Mouse (Mus musculus) liver, adult 2 months (tissue): Measurements from ENCODE around the gene Spem1. TPM values are rescaled to one million over a fixed set of nuclear protein-coding genes. Genes with fewer than 3 reads are reported as not detected.
A peak's percentile ranks its signal among the peaks of the same experiment; 100 is the strongest.

ENCODE experiments used
- DNase-seq: peaks from one replicate; pipeline ENCODE4 v3.0.0-alpha.2; 2011; ENCODE audit warnings: low read depth, low spot score; ENCODE audit errors: extremely low read depth
- H3K27ac ChIP-seq: fragments of 200-500 bp; replicated peaks from 2 replicates; pipeline ENCODE4 v1.5.1; 2012; ENCODE audit warnings: low read depth, mild to moderate bottlenecking, control low read depth, inconsistent platforms, low read length; ENCODE audit not compliant: insufficient read depth
- H3K27me3 ChIP-seq: fragments of 200-500 bp; 2 replicates; pipeline ENCODE4 v1.6.1; 2012; ENCODE audit warnings: mild to moderate bottlenecking, moderate library complexity, low read length, inconsistent platforms; ENCODE audit not compliant: control insufficient read depth, insufficient read depth
- H3K36me3 ChIP-seq: fragments of 200-500 bp; 2 replicates; pipeline ENCODE4 v1.6.1; 2012; ENCODE audit warnings: low read length, inconsistent platforms; ENCODE audit not compliant: control insufficient read depth, insufficient read depth
- H3K4me1 ChIP-seq: fragments of 200-500 bp; 2 replicates; pipeline ENCODE4 v1.6.1; 2011; ENCODE audit warnings: low read length; ENCODE audit not compliant: control insufficient read depth, insufficient read depth
- H3K4me3 ChIP-seq: fragments of 200-500 bp; 2 replicates; pipeline ENCODE4 v1.5.1; 2011; ENCODE audit warnings: low read depth, mild to moderate bottlenecking, control low read depth, low read length, moderate library complexity; ENCODE audit not compliant: insufficient read depth
- H3K79me2 ChIP-seq: fragments of 200-500 bp; 2 replicates; pipeline ENCODE4 v1.6.1; 2012; ENCODE audit warnings: inconsistent platforms, mild to moderate bottlenecking, low read length, moderate library complexity; ENCODE audit not compliant: control insufficient read depth, insufficient read depth
- H3K9ac ChIP-seq: fragments of 200-500 bp; 2 replicates; pipeline ENCODE4 v1.6.1; 2012; ENCODE audit warnings: low read depth, mild to moderate bottlenecking, control low read depth, inconsistent platforms, low read length
- CTCF ChIP-seq: fragments of 200-500 bp; IDR thresholded peaks from 2 replicates; pipeline ENCODE4 v1.5.1; 2011; ENCODE audit warnings: low read depth, low read length, control low read depth
- POLR2A ChIP-seq: fragments of 200-500 bp; IDR thresholded peaks from 2 replicates; pipeline ENCODE4 v1.6.1; 2011; ENCODE audit warnings: low read length, control low read depth; ENCODE audit not compliant: insufficient read depth; ENCODE audit errors: extremely low read depth
- WGBS: fragments of 180-500 bp; shearing (Covaris S2); methylation state at CpG from one replicate; pipeline ENCODE4 v1.1.7; 2018; 5-methylcytosine and 5-hydroxymethylcytosine counted together
- polyA plus RNA-seq: library from polyadenylated mRNA; depleted of rRNA; stranded (reverse); fragments of >200 nt; gene quantifications from 2 replicates; pipeline ENCODE4 v1.2.3, GENCODE M21; 2012
- total RNA-seq: library from RNA; depleted of rRNA; stranded (reverse); fragments of >200 nt; gene quantifications from 2 replicates; pipeline ENCODE4 v1.2.3, GENCODE M21; 2014

The Spem1 gene
- total and polyA plus RNA-seq, 2 experiments = not detected

DNA sequence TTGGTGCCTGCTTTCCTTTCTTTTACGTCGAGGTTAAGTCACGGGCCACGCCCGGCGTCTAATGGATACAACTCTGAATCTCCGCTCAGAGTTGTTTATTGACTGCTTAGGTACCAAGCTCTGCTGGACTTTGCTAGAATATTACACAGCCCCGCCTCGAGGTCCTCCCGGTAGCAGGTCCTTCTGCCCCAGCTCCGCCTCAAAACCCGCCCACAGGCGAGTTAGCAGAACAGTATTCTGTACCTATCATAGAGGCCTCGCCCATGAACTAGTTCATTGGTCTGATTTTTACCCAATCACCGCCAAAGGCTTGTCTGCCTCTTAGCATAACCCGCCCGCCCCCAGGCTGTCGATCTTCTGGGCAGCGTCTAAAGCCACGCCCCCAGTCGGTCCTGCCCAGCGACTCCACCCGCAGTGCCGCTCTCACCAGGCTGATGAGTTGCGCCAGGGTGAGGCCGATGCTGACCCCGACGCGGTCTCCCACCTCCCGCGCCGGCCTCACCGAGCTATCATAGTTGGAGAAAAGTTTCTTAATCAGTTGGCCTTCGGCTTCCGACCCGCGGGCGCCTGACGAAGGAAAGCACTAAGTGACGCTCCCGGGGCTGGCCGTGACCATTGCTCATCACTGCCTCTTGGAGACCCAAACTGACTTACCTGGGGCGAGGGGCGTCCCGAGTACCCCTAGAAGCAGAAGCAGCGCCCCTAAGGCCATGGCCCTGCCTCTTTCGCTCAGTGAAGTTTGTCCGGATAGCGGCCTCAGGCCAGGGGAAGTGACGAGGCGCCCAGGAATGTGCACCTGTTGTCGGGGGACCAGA is 26.6 kb downstream of the Spem1 start, which contains the start of gene Chrnb1:
Chrnb1 (minus strand) TSS at position 776 of the 815 bp plus-strand sequence.
- Histone ChIP-seq H3K9ac (no peak within 1 kb of the TSS), H3K4me1 (0 out of 2 replicates have a peak, but pooled peaks cover 3% of the 10 kb centered on the region), H3K27me3 (no peaks in the 10 kb centered on the region), H3K79me2 (no peaks in the 10 kb centered on the region), H3K36me3 (no peaks in the 10 kb centered on the region), H3K27ac (no peak within 1 kb of the TSS), H3K4me3 (peak within 1 kb of the TSS; percentile 54)
- TF ChIP-seq POLR2A = 0 out of 2 replicates have a peak, but pooled peaks have one; percentile 23
- TF ChIP-seq CTCF = no peak
- peak; percentile 98 for DNase-seq
- WGBS = 2% methylated on average over 52 of the region's 52 CpGs

DNA sequence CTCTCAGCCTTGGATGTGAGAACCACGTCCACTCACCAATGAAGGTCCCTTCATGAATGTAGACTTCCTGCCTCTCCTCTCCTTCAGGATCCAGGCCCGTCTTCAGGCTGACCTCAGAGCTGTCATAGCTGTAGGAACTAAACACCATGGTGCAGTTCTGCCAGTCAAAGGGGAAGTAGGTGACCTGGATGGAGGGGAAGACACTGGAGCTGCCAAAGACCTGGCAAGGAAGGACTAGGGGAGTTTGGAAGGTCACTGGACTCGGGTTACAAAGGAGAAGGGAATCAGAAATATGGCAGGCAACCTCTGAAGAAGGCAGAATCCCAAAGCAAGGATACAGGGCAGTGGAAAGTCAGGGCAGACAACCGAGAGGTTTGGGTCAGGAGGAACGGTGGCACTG is 28.6 kb downstream of the Spem1 start:
- Histone ChIP-seq H3K79me2 (no peaks in the 10 kb centered on the region), H3K4me1 (peaks cover 6% of the 10 kb centered on the region; the same call in 1 of the 2 replicates), H3K4me3 (no peak overlapping the region), H3K9ac (no peak overlapping the region), H3K36me3 (no peaks in the 10 kb centered on the region), H3K27me3 (no peaks in the 10 kb centered on the region), H3K27ac (no peak overlapping the region)
- no peak for DNase-seq
- 79% methylated on average over 5 of the region's 5 CpGs for WGBS
- TF ChIP-seq POLR2A (no peak), CTCF (no peak)

DNA sequence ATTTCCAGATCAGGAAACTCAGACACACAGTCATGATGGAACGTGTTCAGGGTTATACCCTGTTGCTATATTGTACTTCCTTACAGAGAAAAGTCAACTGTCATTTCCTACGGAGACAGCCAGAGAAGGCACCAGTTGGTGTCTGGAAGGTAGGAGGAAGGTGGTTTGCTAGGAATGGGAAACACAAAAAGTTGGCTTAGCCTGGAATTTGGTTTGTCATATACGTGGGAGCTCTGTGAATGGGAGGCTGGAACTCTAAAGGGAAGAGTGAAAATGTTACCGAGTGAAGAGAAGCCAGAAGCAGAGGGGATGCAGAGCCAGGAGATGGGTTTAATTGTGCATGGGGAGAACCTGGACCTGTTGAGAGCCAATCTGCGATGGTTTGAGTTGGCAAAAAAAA is 30.6 kb downstream of the Spem1 start:
- Histone ChIP-seq H3K9ac (no peak overlapping the region), H3K36me3 (no peaks in the 10 kb centered on the region), H3K27ac (no peak overlapping the region), H3K27me3 (no peaks in the 10 kb centered on the region), H3K4me1 (peaks cover 6% of the 10 kb centered on the region; the same call in 1 of the 2 replicates), H3K79me2 (no peaks in the 10 kb centered on the region), H3K4me3 (no peak overlapping the region)
- WGBS = 80% methylated on average over 5 of the region's 5 CpGs
- no peak for DNase-seq
- TF ChIP-seq POLR2A (no peak), CTCF (no peak)

DNA sequence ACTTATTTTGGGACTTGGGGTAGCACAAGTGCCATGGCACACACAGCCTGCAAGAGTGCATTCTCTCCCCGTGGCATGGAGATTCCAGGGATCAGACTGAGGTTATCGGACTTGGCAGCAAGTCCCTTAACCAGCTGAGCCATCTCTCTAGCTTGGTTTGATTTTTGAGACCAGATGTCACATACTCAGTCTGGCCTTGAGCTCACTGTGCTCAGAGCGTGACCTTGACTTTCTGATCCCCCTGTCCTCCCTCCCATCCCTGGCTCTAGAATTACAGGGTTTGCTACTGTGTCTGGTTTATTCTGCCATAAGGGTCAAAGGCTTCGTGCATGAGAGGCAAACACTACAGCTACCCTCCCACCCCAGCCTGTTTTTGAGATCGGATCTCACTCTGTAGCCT is 32.5 kb downstream of the Spem1 start:
- H3K4me1 ChIP-seq = peaks cover 6% of the 10 kb centered on the region; the same call in 1 of the 2 replicates
- DNase-seq = peak; percentile 81
- no peaks in the 10 kb centered on the region for H3K36me3 ChIP-seq
- no peak overlapping the region for H3K4me3 ChIP-seq
- WGBS = 17% methylated on average over 5 of the region's 5 CpGs
- TF ChIP-seq CTCF = no peak
- no peak for TF ChIP-seq POLR2A
- H3K9ac ChIP-seq = no peak overlapping the region
- H3K27me3 ChIP-seq = no peaks in the 10 kb centered on the region
- no peaks in the 10 kb centered on the region for H3K79me2 ChIP-seq
- peak overlapping the region; percentile 37; the same call in 1 of the 2 replicates for H3K27ac ChIP-seq

DNA sequence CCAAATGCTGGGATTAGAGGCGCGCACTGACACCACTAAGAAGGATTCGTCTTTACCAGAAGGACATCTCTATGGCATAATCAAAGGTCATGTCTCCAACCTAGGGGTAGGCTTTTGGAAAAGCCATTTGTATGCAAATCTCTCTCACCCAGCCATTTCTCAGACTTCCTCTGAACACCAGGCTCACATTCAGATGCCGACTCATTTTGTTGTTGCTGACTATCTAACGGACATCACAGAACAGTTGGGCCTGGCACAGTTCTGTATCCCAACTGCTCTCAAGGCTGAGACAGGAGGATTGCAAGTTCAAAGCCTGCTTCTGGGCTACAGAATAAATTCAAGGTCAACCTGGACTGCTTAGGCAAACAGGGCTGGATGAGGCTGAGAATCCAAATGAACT is 34.7 kb downstream of the Spem1 start:
- H3K36me3 ChIP-seq = no peaks in the 10 kb centered on the region
- H3K4me1 ChIP-seq = peaks cover 6% of the 10 kb centered on the region; the same call in 1 of the 2 replicates
- H3K9ac ChIP-seq = no peak overlapping the region
- H3K27ac ChIP-seq = no peak overlapping the region
- WGBS = 94% methylated on average over 5 of the region's 5 CpGs
- TF ChIP-seq CTCF (no peak), POLR2A (no peak)
- H3K4me3 ChIP-seq = no peak overlapping the region
- H3K79me2 ChIP-seq = no peaks in the 10 kb centered on the region
- no peaks in the 10 kb centered on the region for H3K27me3 ChIP-seq
- DNase-seq = no peak
